Mouse (Mus musculus) cerebellum, postnatal 4 days (tissue): ENCODE measurements around the gene Oaz3.

Experiments used
- DNase-seq, 2 experiments: peaks; one replicate each; pipeline ENCODE4 v3.0.0; 2022; ENCODE audit warnings: low spot score in 2 of 2, mixed read lengths in 1 of 2

The Oaz3 gene

DNA sequence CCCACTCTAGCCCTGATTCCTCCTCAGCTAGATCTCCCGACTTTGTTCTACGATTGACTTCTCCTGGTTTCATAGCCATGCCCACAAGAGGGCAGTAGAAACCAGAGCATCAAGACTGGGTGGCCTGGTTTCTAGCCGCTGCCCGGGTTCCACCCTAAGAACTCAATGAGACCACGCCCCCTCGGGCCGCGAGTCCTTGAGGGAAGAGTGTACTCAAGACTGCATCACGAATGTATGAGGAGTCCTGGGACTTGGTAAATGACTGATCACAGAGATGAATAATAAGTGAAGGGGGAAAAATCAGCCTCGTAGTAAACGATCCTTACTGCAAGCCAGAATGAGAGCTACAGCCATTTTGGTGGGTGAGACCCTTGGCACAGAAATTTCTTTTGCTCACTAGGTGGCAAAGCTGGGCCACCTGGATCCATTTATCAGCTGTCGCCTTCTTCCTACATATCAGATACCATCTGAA, 12.8 kb upstream of the Oaz3 start:
- DNase-seq: peak; percentile 61 to 86

GRCm38 (mm10) chr3:94449377-94449776, 5.7 kb upstream of the Oaz3 start:
- DNase-seq: no peak

GRCm38 (mm10) chr3:94442951-94443596, 641 bp downstream of the Oaz3 start, which contains the start of gene Mrpl9:
Gene Mrpl9 (plus strand): TSS chr3:94443318.
- DNase-seq: peak; percentile 97

DNA sequence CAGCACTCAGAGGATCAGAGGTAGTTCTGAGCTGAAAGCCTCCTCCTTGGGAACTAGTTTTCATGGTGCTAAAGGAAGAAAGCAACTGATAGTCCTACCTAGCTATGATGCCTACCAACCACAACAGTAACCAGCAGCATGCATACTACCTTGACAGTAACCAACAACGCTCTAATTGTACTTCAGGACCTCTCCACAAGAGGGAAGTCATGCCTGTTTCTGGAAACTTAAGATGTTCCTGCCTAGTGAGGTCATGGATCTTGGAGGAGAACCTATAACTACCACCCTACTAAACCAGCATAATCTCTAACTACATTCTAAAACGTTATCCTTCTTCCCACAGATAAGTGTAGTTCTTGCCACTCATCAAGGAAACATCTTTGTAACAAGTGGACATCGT, 2.5 kb downstream of the Oaz3 start:
- DNase-seq: no peak

DNA sequence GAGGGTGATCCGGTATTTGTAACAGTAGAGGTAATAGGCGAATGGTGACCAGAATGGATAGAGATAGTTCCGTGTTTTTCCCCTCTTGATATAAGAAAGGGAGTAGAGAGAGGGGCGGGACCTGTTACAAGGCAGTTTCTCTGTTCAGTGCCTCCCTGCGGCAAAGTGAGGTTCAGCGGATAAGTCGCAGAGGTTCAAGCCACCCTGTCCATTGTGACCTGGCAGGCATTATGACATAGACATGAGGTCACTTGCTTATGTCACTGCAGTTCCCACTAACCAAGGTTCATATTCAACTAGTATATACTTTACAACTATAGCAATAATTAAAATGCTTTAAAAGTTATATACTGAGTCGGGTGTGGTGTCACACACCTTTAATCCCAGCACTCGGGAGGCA, 7.3 kb downstream of the Oaz3 start:
- no peak for DNase-seq

DNA sequence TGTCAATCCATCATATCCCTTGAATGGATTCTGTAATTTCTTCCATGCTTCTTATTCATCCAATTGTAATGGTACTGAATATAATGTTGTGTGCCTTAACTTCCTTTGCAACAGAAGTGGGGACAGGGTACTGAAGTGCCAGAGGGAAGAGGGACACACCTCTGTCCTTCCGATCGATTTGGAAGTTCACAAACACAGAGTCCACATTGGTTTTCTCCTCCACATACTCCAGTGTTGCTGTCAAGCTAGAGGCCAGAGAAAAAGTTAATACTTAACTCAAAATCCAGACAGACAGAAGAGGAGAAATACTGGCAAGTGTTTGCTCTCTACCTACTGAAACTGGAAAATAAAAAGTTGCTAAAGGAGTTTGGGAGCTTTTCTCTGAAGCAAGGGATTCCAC, 9.4 kb downstream of the Oaz3 start:
- DNase-seq: no peak

DNA sequence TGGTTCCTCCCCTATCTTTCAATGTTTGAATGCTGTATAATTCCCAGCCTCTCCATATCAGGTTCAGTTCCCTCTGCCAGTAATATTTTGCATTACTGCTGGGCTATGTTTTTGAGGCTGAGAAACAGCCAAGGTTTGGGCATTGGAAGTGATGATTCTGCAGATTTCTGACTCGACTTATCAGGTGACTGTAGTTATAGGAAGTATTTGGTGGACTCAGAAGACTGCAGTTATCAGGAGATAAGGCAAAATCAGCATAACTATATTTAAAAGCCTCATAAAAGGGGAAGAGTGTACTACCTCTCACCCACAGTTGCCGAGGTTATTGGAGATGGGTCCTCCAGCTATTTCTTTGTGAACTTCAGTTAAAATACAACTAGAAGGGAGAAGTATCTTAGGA, 12.7 kb downstream of the Oaz3 start:
- no peak for DNase-seq

DNA sequence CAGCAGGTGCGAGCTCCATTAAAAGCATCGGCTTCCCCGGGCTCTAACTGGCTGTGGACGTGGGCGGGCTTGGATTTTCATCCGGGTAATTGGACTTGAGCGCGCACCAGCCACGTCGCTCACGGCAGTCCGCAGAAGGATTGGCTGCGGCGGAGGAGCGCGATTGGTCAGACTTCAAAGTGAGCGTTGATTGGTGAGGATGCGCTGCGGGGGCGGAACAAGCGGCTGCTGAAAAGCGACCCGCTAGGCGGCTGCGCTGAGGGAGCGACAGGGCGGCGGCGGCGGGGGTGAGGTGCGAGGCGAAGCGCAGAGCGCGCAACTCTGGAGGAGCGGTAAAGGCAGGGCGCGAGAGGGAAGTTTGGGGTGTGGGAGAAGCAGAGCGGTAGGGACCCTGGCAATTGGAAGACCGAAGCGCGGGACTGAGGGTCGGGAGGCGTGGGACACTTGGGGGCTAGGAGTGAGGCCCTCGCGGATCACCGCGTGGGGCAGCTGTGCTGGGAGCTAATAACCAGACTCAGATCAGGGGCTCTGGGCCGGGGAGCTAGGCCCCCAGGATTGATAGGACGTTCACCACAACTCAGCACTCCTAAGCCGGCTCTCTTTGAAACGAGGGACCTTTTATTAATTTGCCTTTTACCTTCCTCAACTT, 30.6 kb downstream of the Oaz3 start, which contains the start of gene Tdrkh:
Gene Tdrkh, plus strand, starts transcription at position 243 of the 649 bp plus-strand sequence.
- peak; percentile 96 to 97 for DNase-seq

GRCm38 (mm10) chr3:94412530-94412929, 31.2 kb downstream of the Oaz3 start:
- DNase-seq: no peak

DNA sequence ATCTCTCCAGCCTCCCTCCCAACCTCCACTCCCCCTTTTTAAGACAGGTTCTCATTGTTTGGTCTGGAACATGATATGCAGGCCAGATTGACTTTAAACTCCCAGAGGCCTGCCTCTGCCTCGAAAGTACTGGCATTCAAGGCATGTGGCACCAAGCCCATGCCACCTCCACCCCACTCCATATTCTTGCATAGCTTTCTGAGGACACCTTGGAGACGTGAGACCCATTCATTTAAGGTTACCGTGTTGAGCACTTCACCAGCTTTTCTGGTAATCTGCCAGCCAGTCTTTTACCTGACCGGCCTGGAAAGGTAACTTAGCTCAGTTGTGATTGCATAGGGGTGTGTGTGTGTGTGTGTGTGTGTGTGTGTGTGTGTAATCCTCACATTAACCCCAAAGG, 38.2 kb downstream of the Oaz3 start:
- no peak for DNase-seq

- DNase-seq: no peak
Measured at GRCm38 (mm10) chr3:94404366-94405054, 39.2 kb downstream of the Oaz3 start.

- DNase-seq: no peak
Measured at GRCm38 (mm10) chr3:94402451-94402850, 41.3 kb downstream of the Oaz3 start.

DNA sequence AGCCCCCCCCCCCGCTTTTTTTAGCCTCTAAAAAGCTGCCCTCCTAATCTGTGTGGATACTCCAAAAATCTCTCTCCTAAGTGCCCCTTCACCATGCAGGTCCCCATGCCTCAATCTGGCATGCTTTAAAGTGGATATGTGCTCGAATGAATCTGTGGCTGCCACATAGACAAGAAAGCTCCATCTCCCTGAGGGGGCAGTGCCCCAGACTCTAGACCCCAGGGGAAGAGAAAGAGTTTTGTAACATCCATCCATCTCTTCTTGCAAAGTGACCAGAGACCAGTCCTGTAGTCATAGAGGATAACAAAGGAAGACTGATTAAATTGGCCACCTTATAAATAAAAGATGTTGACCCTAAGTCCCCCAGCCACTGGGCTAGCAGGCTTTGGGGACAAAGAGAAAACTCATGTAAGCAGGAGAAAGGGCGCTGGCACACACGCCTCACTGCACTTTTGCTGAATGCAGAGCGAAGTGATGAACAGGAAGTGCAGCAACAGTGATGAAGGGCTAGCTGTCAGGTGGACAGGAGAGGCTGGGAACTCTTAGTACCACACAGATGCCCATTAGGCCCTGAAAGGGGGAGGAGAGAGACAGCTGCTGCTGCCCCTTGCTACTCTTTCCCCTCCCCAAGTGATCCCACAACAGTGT, 43.9 kb downstream of the Oaz3 start:
- no peak for DNase-seq

- DNase-seq: peak in 1 of 2 experiments; percentile 34
Measured at GRCm38 (mm10) chr3:94398943-94399481, 44.7 kb downstream of the Oaz3 start.

GRCm38 (mm10) chr3:94398217-94398616, 45.5 kb downstream of the Oaz3 start, which contains the start of gene Lingo4:
Gene Lingo4 (plus strand): TSS chr3:94398517.
- no peak for DNase-seq

DNA sequence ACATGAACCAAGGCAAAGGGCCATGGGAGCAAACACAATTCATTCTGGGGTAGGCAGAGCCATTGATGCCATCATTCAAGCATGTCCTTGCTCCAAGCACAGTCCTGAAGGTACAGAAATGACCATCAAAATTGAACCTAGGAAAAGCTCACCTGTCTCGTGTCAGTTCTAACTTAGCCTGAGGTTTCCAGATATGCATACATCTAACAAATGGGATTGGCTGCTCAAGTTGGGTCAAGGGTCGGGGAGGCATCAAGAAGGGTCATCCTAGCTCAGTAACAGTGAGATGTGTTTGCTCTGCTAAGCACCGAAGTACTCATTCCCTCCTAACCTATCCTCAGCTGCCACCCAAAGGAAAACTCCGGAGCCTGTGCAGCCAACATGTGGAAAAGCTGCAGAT, 46.9 kb downstream of the Oaz3 start:
- no peak for DNase-seq

GRCm38 (mm10) chr3:94396336-94396735, 47.4 kb downstream of the Oaz3 start:
- DNase-seq: no peak

- no peak for DNase-seq
Measured at GRCm38 (mm10) chr3:94393049-94393448, 50.7 kb downstream of the Oaz3 start.

DNA sequence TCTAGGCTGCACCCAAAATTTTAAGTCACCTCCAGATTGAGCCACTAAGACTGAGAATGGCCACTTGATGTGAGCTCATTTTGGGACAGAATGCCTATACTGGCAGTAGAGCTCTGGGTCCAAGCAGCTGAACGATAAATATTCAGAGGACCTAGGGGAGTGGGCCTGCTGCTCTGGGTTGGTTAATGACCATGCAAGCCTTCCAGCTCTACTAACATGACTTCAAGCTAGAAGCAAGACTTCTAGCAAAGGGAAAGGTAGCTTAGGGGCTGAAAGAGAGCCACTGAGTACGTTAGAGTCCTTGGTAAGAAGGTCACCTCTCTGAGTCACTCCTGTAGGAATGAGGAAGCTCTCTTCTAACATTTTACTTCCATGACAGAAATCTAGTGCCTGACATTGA, 51.6 kb downstream of the Oaz3 start:
- DNase-seq: no peak

GRCm38 (mm10) chr3:94391001-94391400, 52.7 kb downstream of the Oaz3 start:
- DNase-seq: peak in 1 of 2 experiments; percentile 50

GRCm38 (mm10) chr3:94389420-94389819, 54.3 kb downstream of the Oaz3 start:
- no peak for DNase-seq

DNA sequence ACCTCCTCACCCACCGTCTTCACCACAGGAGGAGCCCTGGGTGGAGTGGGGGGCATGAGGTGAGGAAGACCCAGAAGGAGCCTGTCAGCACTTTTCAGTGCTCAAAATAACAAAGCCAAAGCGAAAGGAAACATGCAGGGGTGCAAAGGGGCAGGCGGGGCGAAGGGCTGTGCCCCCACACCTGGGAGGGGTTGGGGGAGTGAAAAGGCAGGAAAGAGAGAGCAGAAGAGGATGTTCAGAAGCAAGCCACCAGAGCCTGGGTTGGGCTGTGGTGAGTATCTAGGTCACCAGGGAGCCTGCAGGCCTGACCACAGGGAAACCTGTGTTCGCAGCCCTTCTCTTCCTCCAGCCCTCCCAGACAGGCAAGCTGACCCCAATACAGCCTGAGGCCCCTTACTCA, 55.7 kb downstream of the Oaz3 start:
- no peak for DNase-seq
